Mouse (Mus musculus) heart, postnatal 36 days (tissue): ENCODE results near the gene Tgfbr2. TPM values are rescaled to one million over a fixed set of nuclear protein-coding genes. Genes with fewer than 3 reads are reported as not detected.

Experiments
- DNase-seq, 2 experiments: peaks; one replicate each; pipeline ENCODE4 v3.0.0; 2021 to 2022
- intact Hi-C: fragments of 180-260 bp; cut with DNase I; formaldehyde crosslinking; loops from one replicate; pipeline ENCODE4 v1.15.1; 2025
- total RNA-seq, 2 experiments: library from RNA; stranded (reverse); gene quantifications; 2 replicates each; pipeline ENCODE4 v1.2.3; 2021

Gene Tgfbr2
- 10 to 100 TPM; 37.0 to 38.3 TPM for total RNA-seq

DNA sequence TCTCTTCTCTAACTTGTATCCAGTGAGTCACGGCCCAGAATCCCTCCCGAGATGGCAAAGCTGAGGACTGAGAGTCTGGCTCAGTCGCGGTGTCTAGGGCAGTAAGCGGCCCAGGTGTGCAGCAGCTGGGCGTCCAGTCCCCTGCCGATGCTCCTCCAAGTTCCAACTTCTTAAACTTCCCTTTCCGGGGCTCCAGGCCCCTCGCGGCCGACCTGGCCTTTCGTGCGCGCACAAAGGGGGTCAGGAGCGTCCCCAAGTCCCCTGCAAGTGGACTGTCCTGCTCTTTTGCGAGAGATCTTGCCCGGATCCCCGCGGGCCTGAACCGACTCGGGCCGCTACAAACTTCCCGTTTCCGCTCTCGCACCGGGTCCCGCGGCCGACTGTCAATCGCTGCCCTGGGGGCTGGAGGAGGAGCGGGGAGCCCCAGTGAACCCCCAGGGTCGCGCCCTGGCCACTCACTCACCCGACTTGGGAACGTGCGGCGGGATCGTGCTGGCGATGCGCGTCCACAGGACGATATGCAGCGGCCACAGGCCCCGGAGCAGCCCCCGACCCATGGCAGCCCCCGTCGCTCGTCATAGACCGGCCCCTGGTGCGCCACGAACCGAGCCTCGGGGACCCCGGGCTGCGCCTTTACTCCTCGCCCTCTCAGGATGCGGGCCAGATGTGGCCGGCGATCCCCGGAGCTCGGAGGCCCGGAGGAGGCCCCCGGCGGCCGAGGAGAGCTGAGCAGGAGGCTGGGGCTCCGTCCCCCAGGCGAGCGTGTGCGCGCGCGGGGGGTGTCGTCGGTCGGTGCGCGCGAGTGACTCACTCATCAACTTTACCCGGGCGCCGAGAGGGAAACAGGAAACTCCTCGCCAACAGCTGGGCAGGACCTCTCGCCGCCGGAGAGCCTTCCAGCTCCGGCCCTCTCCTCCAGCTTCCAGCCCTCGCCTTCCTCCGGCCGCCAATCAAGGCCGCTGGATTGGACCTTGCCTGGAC, at the start of gene Tgfbr2:
Gene Tgfbr2, minus strand, starts transcription at position 880 of the 981 bp plus-strand sequence.
- DNase-seq: peak; percentile 85 to 90
- intact Hi-C loops: loop anchor here (2.0 to 5.0 kb wide), 3 partner anchors 58 to 210 kb away; no protein-coding TSS in a partner anchor

DNA sequence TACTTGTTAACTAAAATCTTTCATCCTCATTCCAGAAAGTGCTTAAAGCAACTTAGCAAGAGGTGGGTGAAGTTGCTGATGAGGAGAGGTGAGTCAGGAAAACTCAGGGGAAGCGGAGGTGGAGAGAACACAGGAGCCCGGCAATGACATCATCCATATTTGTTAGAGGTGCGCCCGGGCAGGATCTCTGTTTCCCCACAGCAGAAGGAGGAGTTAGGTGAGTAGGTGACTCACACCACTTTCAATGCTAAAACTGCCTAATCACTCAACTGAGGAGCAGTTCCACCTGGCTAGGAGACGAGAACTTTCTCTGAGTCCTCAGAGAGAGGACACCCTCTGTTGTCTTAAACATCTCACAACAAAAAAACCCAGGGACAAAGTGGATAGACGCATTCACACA, 48.2 kb upstream of the Tgfbr2 start:
- no peak for DNase-seq
- intact Hi-C loops: no loop called here

DNA sequence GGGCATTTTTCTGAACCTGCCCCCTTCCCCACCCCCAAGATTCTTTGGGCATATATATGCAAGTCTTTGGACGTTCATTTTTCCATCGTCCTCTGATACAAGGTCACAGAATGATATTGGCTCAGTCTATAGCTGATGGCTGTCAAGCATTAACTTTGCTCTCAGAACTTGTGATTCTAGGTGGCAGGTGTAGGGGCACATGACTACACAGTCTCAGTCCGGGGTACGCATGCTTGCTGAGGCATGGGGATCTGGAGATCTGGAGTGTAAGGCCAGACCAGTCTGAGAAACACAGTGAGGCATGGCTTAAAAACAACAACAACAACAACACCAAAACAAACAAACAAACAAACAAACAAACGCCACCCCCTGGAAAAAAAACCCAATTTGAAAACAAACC, 47.5 kb upstream of the Tgfbr2 start:
- intact Hi-C loops: no loop called here
- no peak for DNase-seq

- no peak for DNase-seq
- intact Hi-C loops: no loop called here
These were observed 46.8 kb upstream of the Tgfbr2 start for GRCm38 (mm10) chr9:116222000-116222399.

DNA sequence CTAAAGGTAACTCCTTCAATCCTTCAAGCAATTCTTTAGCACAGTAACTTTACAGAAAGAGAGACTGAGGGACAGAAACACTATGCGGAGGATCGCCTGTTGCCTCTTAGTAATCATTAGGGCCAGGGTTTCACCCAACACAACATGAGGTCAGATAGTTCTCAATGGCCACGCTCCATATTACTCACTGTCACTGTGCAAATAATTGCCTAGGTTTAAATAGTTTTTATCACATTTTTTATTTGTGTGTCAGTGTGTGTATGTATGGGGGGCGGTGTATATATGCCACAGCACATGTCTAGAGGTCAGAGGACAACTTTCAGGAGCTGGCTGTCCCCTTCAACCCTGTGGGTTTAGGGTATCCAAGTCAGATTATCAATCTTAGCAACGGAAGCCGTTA, 46.4 kb upstream of the Tgfbr2 start:
- intact Hi-C loops: no loop called here
- DNase-seq: no peak

DNA sequence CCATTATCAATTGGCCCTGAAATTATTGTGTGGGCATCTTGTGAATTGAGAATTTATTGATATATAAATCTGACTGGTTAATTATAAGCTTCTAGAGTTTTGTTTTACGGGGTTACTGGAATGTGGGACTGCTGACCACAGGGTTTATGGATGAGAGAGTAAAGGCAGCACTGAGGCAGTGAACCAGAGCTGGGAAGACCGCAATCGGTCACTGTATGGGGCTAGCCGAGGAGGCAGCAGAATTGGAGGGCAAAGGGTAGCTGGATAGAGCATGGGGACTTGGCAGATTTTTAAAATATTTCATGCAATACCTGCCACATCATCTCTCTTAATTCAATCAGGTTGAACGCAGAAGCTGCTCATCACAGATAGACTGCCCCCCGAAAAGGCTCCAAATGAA, 45.5 kb upstream of the Tgfbr2 start:
- intact Hi-C loops: no loop called here
- DNase-seq: no peak

GRCm38 (mm10) chr9:116220159-116220515, 45.0 kb upstream of the Tgfbr2 start:
- intact Hi-C loops: no loop called here
- DNase-seq: no peak

DNA sequence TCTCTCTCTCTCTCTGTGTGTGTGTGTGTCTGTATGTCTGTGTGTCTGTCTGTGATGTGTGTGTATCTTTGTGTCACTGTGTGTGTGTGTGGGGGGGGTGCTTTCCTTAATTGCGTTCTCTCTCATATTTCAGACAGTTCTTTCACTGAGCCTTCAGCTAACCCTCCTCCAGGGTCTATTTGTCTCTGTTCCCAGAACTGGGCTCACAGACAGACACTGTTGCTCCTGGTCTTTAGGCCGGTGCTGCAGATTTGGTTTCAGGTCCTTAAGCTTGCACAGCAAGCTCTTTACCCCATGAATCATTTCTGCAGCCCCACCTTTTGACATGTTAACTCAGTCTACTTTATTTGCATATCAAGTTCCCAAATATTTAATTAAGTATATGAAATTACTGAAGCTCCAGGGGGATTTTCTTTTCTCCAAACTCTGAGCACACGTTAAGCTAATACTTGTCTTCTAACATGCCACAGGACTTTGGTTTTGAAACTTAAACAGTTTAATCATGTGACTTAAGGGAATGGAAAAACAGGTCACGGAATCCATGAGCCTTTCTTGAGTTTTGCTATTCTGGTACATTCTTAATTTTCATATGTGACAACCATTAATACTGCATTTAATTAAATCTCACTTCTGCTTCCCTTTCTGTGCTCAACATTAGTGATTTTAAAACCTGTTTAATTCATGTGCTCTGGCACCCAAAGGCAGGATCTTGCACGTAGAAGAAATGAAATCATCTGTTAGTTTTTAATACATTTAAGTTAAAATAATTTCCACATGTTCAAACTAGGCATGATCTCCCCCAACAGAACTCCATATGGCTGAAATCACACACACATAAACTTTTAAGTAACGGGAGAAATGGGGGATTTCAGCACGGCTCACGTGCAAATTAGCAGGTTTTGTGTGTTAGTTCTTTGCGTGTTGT, 44.3 kb upstream of the Tgfbr2 start:
- intact Hi-C loops: no loop called here
- no peak for DNase-seq

DNA sequence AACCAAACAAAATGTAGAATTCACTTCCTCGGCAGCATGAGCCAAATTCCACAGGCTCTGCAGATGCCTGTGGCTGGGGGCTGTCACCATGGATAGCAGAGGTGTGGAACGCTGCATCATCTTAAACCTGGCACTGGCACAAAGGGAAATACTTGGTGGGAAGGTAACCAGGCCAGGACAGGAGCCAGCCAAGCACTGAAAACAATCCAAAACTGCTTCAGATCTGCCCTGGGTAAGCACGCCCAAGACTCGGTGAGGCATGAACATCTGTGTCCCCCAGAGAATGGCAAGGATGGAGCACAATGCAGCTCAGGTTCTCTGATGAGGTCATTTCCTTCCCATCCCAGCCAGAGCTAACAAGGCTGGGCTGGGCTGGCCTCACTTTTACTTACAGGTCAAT, 43.6 kb upstream of the Tgfbr2 start:
- intact Hi-C loops: no loop called here
- peak; percentile 48 to 53 for DNase-seq

DNA sequence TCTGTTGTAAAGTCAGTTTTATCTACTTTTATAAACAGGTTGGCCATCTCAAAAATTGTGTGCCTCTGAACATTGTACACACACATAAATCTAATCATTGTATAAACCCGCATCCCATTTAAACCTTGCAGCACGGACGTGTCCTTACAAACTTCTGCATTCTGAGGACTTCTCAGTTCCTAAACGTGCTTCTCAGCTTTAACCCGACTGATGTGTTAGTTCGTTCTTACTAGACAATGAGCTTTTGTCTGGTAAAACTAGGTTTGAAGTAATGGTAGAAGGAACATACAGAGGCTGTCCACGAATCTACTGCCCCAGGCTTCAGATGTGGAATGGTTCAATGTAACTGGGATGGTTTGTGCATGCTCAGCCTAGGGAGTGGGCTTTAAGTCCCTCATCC, 41.9 kb upstream of the Tgfbr2 start:
- intact Hi-C loops: no loop called here
- no peak for DNase-seq

DNA sequence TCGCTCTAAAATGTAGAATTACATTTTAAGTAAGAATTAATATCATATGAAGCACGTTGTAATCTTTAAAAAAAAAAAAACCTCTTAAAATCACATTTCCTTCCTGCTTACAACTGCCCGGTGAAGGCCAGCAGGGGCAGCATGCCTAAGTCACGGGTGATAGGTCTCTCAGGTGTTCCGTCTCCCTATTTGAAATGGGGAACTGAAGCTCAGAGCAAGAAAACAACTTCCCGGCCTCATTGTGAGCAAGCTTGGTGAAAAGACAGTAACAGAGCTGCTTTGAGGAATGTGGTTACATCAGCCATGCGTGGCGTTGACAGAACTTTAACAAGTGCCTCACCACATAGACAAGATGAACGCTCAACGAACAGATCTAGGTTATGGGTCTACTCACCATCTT, 41.5 kb upstream of the Tgfbr2 start:
- no peak for DNase-seq
- intact Hi-C loops: no loop called here

DNA sequence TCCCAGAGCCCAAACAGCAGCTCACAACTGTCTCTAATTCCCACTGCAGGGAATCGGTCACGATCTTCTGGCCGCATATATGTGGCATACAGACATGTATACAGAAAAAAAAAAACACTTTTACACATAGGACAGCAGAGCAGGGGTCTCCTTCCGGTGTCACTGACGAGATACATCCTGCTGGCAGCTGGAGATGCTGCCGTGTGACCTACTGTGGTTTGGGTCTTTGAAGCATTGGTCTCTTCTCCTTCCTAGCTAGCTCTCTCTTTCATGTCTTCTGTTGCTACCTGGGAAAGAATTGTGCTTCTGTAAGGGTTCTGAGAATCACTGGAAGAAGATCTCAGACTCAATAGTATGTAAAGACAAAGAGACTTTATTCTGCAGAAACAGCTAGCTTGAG, 39.1 kb upstream of the Tgfbr2 start:
- intact Hi-C loops: loop anchor here (5.0 kb wide), 1 partner anchor 198 kb away; no protein-coding TSS in a partner anchor
- no peak for DNase-seq

DNA sequence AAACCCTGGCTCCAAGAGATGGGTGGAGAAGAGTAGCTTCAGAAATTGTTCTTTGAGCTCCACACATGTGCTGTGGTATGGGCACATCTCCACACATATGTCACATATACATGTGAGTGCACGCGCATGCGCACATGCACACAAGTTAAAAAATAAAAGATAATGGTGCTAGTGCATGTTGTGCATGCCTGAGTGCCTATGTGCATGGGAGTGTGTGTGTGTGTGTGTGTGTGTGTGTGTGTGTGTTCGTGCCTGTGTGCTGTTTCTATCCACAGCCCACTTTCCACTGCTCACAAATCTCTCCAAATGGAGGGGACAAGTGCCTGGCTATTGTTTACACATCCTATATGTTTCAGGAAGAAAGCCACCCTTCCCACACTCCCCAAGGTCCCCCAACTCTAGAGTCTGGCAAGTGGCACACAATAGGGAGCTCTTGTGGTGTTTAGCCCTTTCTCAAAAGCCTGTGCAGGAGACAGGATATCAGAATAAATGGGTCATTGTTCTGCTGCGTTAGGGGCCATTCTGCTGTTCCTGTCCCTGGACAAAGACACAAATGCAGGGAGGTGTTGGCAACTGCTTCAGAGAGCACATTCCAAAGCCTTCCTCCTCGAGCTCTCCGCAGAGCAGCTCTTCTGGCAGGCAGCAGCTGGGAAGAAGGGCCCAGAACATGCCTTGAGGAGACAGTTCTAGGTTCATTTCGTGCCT, 37.9 kb upstream of the Tgfbr2 start:
- DNase-seq: peak in 1 of 2 experiments; percentile 23
- intact Hi-C loops: loop anchor here (5.0 kb wide), 1 partner anchor 199 kb away; no protein-coding TSS in a partner anchor

- DNase-seq: no peak
- intact Hi-C loops: loop anchor here (5.0 kb wide), 1 partner anchor 200 kb away; no protein-coding TSS in a partner anchor
These were observed 36.9 kb upstream of the Tgfbr2 start for GRCm38 (mm10) chr9:116212069-116212468.

DNA sequence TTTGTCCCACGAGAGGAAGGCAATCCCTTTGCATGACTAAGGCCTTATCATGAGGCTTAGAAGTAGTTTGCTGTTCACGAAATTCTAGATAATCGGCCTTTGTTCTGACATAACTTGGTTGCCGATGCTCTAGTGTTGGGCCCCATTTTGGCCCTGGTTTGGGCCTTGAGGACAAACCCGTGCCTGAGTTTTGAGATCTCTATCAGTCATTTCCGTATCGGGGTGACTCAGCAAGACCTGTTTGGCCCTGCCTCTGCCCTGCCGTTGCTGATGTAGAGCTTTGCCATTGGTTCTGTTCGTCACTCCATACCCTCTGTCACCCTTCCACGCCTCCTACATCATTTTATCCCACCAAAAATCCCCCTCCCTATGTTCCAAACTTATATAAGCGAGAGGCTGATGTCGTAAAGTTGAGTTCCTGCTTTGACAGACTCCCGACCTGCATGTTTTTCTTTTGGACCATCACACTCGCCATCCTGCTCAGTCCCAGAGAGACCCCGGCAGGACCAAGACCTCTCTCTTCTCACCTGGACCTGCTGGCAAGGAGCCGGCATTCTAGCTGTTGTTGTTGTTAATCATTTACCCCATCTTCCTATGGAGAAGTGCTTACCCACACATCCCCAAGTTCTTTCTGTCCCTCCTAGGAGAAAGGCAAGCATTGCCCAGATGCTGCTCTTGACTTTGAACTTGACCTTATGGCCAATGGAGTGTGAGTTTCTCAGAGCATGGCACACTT, 33.2 kb upstream of the Tgfbr2 start:
- DNase-seq: no peak
- intact Hi-C loops: no loop called here

DNA sequence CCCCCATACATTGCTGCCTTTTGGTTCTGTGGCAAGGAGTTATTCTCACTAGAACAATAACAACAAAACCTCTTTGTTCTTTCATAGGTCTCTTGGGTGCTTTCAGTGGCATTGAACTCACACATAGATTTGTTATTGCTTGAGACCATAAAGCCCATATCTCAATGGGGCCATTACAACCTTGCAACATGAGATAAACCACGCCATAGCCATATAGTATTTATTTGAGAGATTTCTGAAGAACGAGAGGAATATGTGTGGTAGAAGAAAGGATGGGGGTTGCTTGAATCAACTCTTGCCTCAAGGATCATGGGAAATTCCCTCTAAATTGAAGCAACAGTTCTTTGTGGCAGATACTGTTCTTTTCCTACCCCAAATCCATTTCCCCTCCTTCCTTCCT, 31.7 kb upstream of the Tgfbr2 start:
- intact Hi-C loops: no loop called here
- DNase-seq: no peak

DNA sequence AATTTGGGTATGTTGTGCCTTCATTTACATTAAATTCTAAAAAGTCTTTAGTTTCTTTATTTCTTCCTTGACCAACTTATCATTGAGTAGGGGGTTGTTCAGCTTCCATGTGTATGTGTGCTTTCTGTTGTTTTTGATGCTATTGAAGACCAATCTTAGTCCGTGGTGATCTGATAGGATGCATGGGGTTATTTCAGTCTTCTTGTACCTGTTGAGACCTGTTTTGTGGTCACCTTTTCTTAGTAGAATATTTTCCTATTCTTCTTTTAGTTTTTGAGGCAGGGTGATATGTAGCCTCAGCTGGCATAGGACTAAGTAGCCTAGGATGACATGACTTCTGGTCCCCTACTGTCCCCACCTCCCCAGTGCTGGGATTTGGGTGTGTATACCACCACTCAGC, 28.5 kb upstream of the Tgfbr2 start:
- DNase-seq: no peak
- intact Hi-C loops: no loop called here

DNA sequence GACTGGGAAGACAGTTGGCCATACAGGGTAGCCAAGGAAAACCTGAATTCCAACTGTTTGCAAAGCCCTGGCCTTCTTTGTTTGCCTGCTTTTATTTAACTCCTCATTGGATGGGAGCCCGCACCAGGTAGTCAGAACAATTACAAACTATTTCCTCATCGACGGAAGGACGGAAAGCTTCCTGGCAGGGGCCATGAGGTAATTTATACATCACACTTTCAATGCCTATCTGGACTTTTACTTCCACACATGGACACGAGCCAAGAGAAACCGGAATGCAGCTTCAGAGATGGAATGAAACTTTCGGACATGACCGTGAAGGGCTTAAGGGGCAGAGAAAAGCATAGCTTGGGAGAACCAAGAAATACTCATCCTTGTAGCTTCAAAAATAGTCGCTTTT, 24.0 kb upstream of the Tgfbr2 start:
- intact Hi-C loops: no loop called here
- no peak for DNase-seq

DNA sequence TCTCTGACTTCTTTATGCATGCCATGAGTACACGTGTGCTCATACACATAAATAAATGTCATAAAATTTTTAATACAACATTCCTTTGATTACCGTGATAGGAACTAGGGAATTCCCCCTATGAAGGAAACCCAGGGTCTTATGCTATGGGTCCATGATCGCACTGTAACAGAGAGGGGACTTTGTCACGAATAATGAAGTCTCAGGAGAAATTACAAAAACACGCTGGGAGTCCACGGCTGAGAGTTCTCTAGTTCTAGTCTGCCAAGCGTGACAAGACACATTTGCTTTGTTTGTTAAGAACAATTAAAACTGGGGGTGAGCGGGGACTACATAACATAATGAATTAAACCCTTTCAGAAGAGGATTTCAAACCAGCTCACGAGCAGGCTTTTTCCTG, 23.3 kb upstream of the Tgfbr2 start:
- intact Hi-C loops: no loop called here
- no peak for DNase-seq
